Mouse (Mus musculus) gastrocnemius, adult 8-10 months (tissue): ENCODE data around the gene Dhx15. TPM values are rescaled to one million over a fixed set of nuclear protein-coding genes. Genes with fewer than 3 reads are reported as not detected.
A peak's percentile ranks its signal among the peaks of the same experiment; 100 is the strongest.
"Not testable (repeated sequence)": the region's sequence is repeated elsewhere in the genome, so short reads cannot be mapped to it uniquely, and the experiment has no call there.

Experiments used
- DNase-seq, 2 experiments: peaks; one replicate each; pipeline ENCODE4 v3.0.0; 2022; ENCODE audit warnings: low spot score in 2 of 2
- total RNA-seq, 4 experiments: library from RNA; stranded (reverse); gene quantifications; 2 replicates each; pipeline ENCODE4 v1.2.4; 2022

Gene Dhx15
- 10 to 100 TPM; 36.4 to 45.5 (median 40.1) TPM for total RNA-seq

- DNase-seq = peak; percentile 86 to 87
These were observed at the start of gene Dhx15 for GRCm38 (mm10) chr5:52190371-52191179. Dhx15 (minus strand) TSS chr5:52190514.

- no peak for DNase-seq
These were observed 48.6 kb upstream of the Dhx15 start for GRCm38 (mm10) chr5:52238877-52239276.

- no peak for DNase-seq
These were observed 47.8 kb upstream of the Dhx15 start for GRCm38 (mm10) chr5:52237956-52238735.

- DNase-seq = not testable (repeated sequence)
These were observed 46.3 kb upstream of the Dhx15 start for GRCm38 (mm10) chr5:52236585-52236984.

- no peak for DNase-seq
These were observed 44.3 kb upstream of the Dhx15 start for GRCm38 (mm10) chr5:52234570-52234969.

- no peak for DNase-seq
These were observed 43.6 kb upstream of the Dhx15 start for GRCm38 (mm10) chr5:52233891-52234290.

GRCm38 (mm10) chr5:52232611-52233010 is 42.3 kb upstream of the Dhx15 start:
- no peak for DNase-seq

GRCm38 (mm10) chr5:52232199-52232598 is 41.9 kb upstream of the Dhx15 start:
- no peak for DNase-seq

- DNase-seq = no peak
These were observed 40.2 kb upstream of the Dhx15 start for GRCm38 (mm10) chr5:52230466-52230865.

- no peak for DNase-seq
These were observed 36.4 kb upstream of the Dhx15 start for GRCm38 (mm10) chr5:52226677-52227076.

GRCm38 (mm10) chr5:52221596-52221995 is 31.3 kb upstream of the Dhx15 start:
- DNase-seq = no peak

- DNase-seq = no peak
These were observed 29.9 kb upstream of the Dhx15 start for GRCm38 (mm10) chr5:52220013-52220804.

GRCm38 (mm10) chr5:52218238-52218637 is 27.9 kb upstream of the Dhx15 start:
- no peak for DNase-seq

GRCm38 (mm10) chr5:52213143-52213900 is 23.0 kb upstream of the Dhx15 start:
- DNase-seq = no peak

GRCm38 (mm10) chr5:52191180-52191468 is 810 bp upstream of the Dhx15 start:
- no peak for DNase-seq

GRCm38 (mm10) chr5:52189664-52190365 is 499 bp downstream of the Dhx15 start:
- peak; percentile 10 to 17 for DNase-seq

- DNase-seq = no peak
These were observed 2.1 kb downstream of the Dhx15 start for GRCm38 (mm10) chr5:52188206-52188605.

GRCm38 (mm10) chr5:52177326-52177725 is 13.0 kb downstream of the Dhx15 start:
- no peak for DNase-seq

- DNase-seq = no peak
These were observed 21.8 kb downstream of the Dhx15 start for GRCm38 (mm10) chr5:52168468-52168867.

- DNase-seq = no peak
These were observed 41.2 kb downstream of the Dhx15 start for GRCm38 (mm10) chr5:52149138-52149537.

GRCm38 (mm10) chr5:52147141-52147540 is 43.2 kb downstream of the Dhx15 start:
- DNase-seq = no peak
